Mouse (Mus musculus) forebrain, postnatal 0 days (tissue): ENCODE measurements around the gene Rps29. TPM values are rescaled to one million over a fixed set of nuclear protein-coding genes. Genes with fewer than 3 reads are reported as not detected.
A peak's percentile ranks its signal among the peaks of the same experiment; 100 is the strongest.
"Not testable (repeated sequence)": the region's sequence is repeated elsewhere in the genome, so short reads cannot be mapped to it uniquely, and the experiment has no call there.

Source experiments
- ATAC-seq: fragments of 200-750 bp; cut with Nextera tagmentation; 2 replicates; pipeline ENCODE4 v1.8.0; 2017; ENCODE audit warnings: mild to moderate bottlenecking, moderate library complexity
- DNase-seq: peaks from one replicate; pipeline ENCODE4 v3.0.0-alpha.2; 2015
- H3K27ac ChIP-seq: fragments of 300-500 bp; sonication (generic); 2 replicates; pipeline ENCODE4 v1.5.1; 2014; ENCODE audit warnings: low read depth, mild to moderate bottlenecking, antibody characterized with exemption, low read length, moderate library complexity, mixed read lengths
- H3K27me3 ChIP-seq: fragments of 300-500 bp; sonication (generic); 2 replicates; pipeline ENCODE4 v1.6.1; 2014; ENCODE audit warnings: mild to moderate bottlenecking, low read length, mixed read lengths; ENCODE audit not compliant: insufficient read depth
- H3K36me3 ChIP-seq: fragments of 300-500 bp; sonication (generic); 2 replicates; pipeline ENCODE4 v1.6.1; 2014; ENCODE audit warnings: mild to moderate bottlenecking, moderate library complexity; ENCODE audit not compliant: insufficient read depth
- H3K4me1 ChIP-seq: fragments of 300-500 bp; sonication (generic); 2 replicates; pipeline ENCODE4 v1.6.1; 2014; ENCODE audit warnings: antibody characterized with exemption; ENCODE audit not compliant: insufficient read depth
- H3K4me2 ChIP-seq: fragments of 300-500 bp; sonication (generic); 2 replicates; pipeline ENCODE4 v1.6.1; 2014; ENCODE audit warnings: low read depth, mild to moderate bottlenecking, moderate library complexity
- H3K4me3 ChIP-seq: fragments of 300-500 bp; sonication (generic); 2 replicates; pipeline ENCODE4 v1.5.1; 2014; ENCODE audit warnings: low read depth, low read length, mixed read lengths
- H3K9ac ChIP-seq: fragments of 300-500 bp; sonication (generic); 2 replicates; pipeline ENCODE4 v1.6.1; 2014; ENCODE audit warnings: mild to moderate bottlenecking
- H3K9me3 ChIP-seq: fragments of 300-500 bp; sonication (generic); 2 replicates; pipeline ENCODE4 v1.6.1; 2016; ENCODE audit warnings: low read length
- CTCF ChIP-seq: sonication (generic); IDR thresholded peaks from 2 replicates; pipeline ENCODE4 v1.5.1; 2016; ENCODE audit warnings: antibody characterized with exemption, control low read depth, low read depth
- WGBS: fragments of 180-500 bp; shearing (Covaris S2); extraction: QIAGEN DNeasy Blood & Tissue Kit; methylation state at CpG from one replicate; pipeline ENCODE4 v1.1.7; 2014; 5-methylcytosine and 5-hydroxymethylcytosine counted together
- polyA plus RNA-seq: library from polyadenylated mRNA; unstranded; fragments of >200 nt; fragmentation: Nextera tagmentation; extraction: Ambion mirVana; gene quantifications from 2 replicates; pipeline ENCODE4 v1.2.1, GENCODE M21; 2015
- total RNA-seq: library from RNA; depleted of rRNA; stranded (reverse); fragments of >200 nt; gene quantifications from 2 replicates; pipeline ENCODE4 v1.2.3, GENCODE M21; 2014; rRNA removed

Gene Rps29
- 333 and 593 TPM in 2 replicates for total RNA-seq
- polyA plus RNA-seq: 1,372 and 1,968 TPM in 2 replicates

DNA sequence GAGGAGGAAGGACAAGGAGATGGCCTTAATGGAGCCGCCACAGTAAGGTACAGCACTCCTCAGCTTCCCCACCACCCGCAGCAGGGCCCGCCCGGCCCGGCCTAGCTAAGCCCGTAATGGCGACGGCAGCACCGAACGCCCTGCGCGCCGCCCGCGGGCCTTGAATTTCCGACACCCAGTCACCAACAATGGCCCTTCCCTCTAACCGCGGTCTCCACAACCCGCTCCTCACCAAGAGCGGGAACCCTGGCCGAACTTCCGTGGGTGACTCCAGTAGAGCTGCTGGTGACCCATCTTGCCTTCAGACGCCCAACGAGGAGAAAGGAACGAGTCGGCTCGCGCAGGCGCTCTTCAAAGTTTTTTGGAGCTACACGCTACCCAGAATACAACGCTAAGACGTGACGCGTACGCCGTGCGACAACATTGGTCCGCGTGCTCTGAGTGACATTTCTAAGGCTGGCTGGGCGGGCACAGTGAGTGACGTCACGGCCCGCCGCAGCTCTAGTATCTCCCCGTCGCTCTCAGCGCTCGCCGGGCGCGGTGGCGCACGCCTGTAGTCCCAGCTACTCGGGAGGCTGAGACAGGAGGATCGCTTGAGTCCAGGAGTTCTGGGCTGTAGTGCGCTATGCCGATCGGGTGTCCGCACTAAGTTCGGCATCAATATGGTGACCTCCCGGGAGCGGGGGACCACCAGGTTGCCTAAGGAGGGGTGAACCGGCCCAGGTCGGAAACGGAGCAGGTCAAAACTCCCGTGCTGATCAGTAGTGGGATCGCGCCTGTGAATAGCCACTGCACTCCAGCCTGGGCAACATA, at the start of gene Rps29:
Gene Rps29, minus strand, starts transcription at position 422 of the 813 bp plus-strand sequence.
- not testable (repeated sequence) for H3K27me3 ChIP-seq, H3K4me1 ChIP-seq, H3K9me3 ChIP-seq
- H3K36me3 ChIP-seq: peaks cover 14% of the 10 kb centered on the region; the same call in 1 of the 2 replicates
- peak within 1 kb of the TSS; percentile 65 for H3K4me3 ChIP-seq
- peak within 1 kb of the TSS; percentile 55 for H3K4me2 ChIP-seq
- peak; percentile 100 for DNase-seq
- peak within 1 kb of the TSS; percentile 96 for H3K27ac ChIP-seq
- peak within 1 kb of the TSS; percentile 86 for H3K9ac ChIP-seq
- peak; percentile 99 for ATAC-seq
- WGBS: under 1% methylated on average over 57 of the region's 68 CpGs

- DNase-seq: no peak
- no peak for ATAC-seq
- no peak overlapping the region for H3K9ac ChIP-seq
- H3K9me3 ChIP-seq: no peaks in the 10 kb centered on the region
- peak; percentile 19 for TF ChIP-seq CTCF
- 95% methylated on average over 2 of the region's 2 CpGs for WGBS
- H3K36me3 ChIP-seq: no peaks in the 10 kb centered on the region
- no peak overlapping the region for H3K4me2 ChIP-seq
- no peaks in the 10 kb centered on the region for H3K27me3 ChIP-seq
- no peaks in the 10 kb centered on the region for H3K4me1 ChIP-seq
- H3K4me3 ChIP-seq: no peak overlapping the region
- H3K27ac ChIP-seq: no peak overlapping the region
Observed at GRCm38 (mm10) chr12:69208520-69208919, 49.5 kb upstream of the Rps29 start.

- Histone ChIP-seq H3K4me1 (no peaks in the 10 kb centered on the region), H3K9me3 (no peaks in the 10 kb centered on the region), H3K9ac (no peak overlapping the region), H3K4me3 (no peak overlapping the region), H3K36me3 (no peaks in the 10 kb centered on the region), H3K27ac (no peak overlapping the region), H3K4me2 (no peak overlapping the region), H3K27me3 (no peaks in the 10 kb centered on the region)
- no peak for DNase-seq
- ATAC-seq: no peak
- TF ChIP-seq CTCF: no peak
- WGBS: 90% methylated on average over 7 of the region's 7 CpGs
Observed at GRCm38 (mm10) chr12:69207926-69208325, 48.9 kb upstream of the Rps29 start.

DNA sequence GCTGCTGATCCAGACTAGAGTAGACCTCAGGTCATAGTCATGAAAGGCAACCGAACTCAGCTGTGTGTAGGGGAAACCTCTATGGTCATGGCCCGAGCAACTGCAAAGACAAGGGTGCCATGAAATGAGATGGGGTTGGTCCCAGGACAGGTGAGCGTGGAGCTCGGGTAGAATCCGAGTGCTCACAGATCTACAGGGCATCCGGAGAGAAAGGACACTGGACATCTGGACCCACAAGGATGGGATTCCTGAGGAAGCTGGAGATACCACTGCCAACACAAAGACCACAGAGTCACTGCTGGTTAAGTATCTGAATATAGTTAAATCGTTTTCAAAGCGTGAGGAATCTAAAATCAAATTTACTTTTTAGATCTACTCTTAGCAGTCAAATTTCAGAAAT, 48.4 kb upstream of the Rps29 start:
- H3K9ac ChIP-seq: no peak overlapping the region

GRCm38 (mm10) chr12:69204052-69204833, 45.3 kb upstream of the Rps29 start, which contains the start of gene Gm49384:
Gene Gm49384 (minus strand): TSS chr12:69204267.
- no peaks in the 10 kb centered on the region for H3K4me1 ChIP-seq
- peaks cover 9% of the 10 kb centered on the region; the same call in 1 of the 2 replicates for H3K36me3 ChIP-seq
- DNase-seq: peak; percentile 68
- no peak within 1 kb of the TSS for H3K27ac ChIP-seq
- no peak within 1 kb of the TSS for H3K9ac ChIP-seq
- WGBS: 66% methylated on average over 16 of the region's 16 CpGs
- H3K27me3 ChIP-seq: no peaks in the 10 kb centered on the region
- no peak for TF ChIP-seq CTCF
- peak within 1 kb of the TSS; percentile 21 for H3K4me2 ChIP-seq
- no peaks in the 10 kb centered on the region for H3K9me3 ChIP-seq
- no peak within 1 kb of the TSS for H3K4me3 ChIP-seq
- peak; percentile 51 for ATAC-seq

More for the DNA sequence above, 48.4 kb upstream of the Rps29 start:
- Histone ChIP-seq H3K27ac (no peak overlapping the region), H3K36me3 (no peaks in the 10 kb centered on the region), H3K4me1 (no peaks in the 10 kb centered on the region), H3K4me3 (no peak overlapping the region), H3K4me2 (no peak overlapping the region), H3K9me3 (no peaks in the 10 kb centered on the region), H3K27me3 (no peaks in the 10 kb centered on the region)
- DNase-seq (no peak), ATAC-seq (no peak)
- no peak for TF ChIP-seq CTCF
- 95% methylated on average over 8 of the region's 8 CpGs for WGBS

DNA sequence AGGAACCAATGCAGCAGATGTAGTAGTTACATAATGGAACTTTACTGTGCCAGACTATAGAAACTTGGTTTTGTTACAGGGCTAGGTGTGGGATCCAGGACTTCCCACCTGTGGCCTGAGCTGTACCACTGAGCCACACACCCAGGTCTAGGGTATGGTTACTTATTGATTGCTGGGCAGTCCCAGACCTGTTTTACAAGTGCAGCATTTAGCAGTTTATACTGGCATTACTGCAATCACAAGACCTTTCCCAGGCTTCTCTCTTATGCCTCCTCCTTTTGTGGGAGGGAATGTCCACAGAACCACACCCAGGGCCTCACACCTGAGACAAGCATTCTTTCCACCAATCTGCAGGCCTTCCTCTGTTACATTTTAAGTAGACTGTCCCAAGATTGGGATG, 40.0 kb upstream of the Rps29 start:
- Histone ChIP-seq H3K9ac (no peak overlapping the region), H3K36me3 (peaks cover 9% of the 10 kb centered on the region; the same call in 1 of the 2 replicates), H3K27ac (no peak overlapping the region), H3K4me3 (no peak overlapping the region), H3K4me1 (peaks cover 17% of the 10 kb centered on the region), H3K27me3 (no peaks in the 10 kb centered on the region), H3K9me3 (no peaks in the 10 kb centered on the region), H3K4me2 (peak overlapping the region; percentile 96)
- no peak for TF ChIP-seq CTCF
- DNase-seq (no peak), ATAC-seq (no peak)

GRCm38 (mm10) chr12:69198164-69198535, 39.2 kb upstream of the Rps29 start, which contains the start of gene Dnaaf2:
Gene Dnaaf2 (minus strand): TSS chr12:69198429.
- ATAC-seq (peak; percentile 25), DNase-seq (peak; percentile 65)
- Histone ChIP-seq H3K27ac (peak within 1 kb of the TSS; percentile 94), H3K4me2 (peak within 1 kb of the TSS; percentile 96), H3K4me1 (peaks cover 17% of the 10 kb centered on the region), H3K36me3 (peaks cover 9% of the 10 kb centered on the region; the same call in 1 of the 2 replicates), H3K27me3 (no peaks in the 10 kb centered on the region), H3K4me3 (peak within 1 kb of the TSS; percentile 94), H3K9ac (peak within 1 kb of the TSS; percentile 88), H3K9me3 (no peaks in the 10 kb centered on the region)
- 0% methylated on average over 18 of the region's 18 CpGs for WGBS
- no peak for TF ChIP-seq CTCF
